Mouse (Mus musculus) lung, postnatal 14 days (tissue): ENCODE data around the gene Mum1.
"Not testable (repeated sequence)": the region's sequence is repeated elsewhere in the genome, so short reads cannot be mapped to it uniquely, and the experiment has no call there.

Experiments used
- DNase-seq: peaks from one replicate; pipeline ENCODE4 v3.0.0; 2021

The Mum1 gene

GRCm38 (mm10) chr10:80208841-80209371 lies 17.3 kb upstream of the Mum1 start:
- no peak for DNase-seq

GRCm38 (mm10) chr10:80211547-80212103 lies 14.6 kb upstream of the Mum1 start:
- not testable (repeated sequence) for DNase-seq

- no peak for DNase-seq
These were observed 11.0 kb upstream of the Mum1 start for GRCm38 (mm10) chr10:80215048-80215772.

- no peak for DNase-seq
These were observed 5.6 kb upstream of the Mum1 start for GRCm38 (mm10) chr10:80220676-80221075.

GRCm38 (mm10) chr10:80223137-80223536 lies 3.1 kb upstream of the Mum1 start:
- DNase-seq, result not testable (repeated sequence)

GRCm38 (mm10) chr10:80226071-80226415 lies 191 bp upstream of the Mum1 start:
- no peak for DNase-seq

GRCm38 (mm10) chr10:80227166-80227539 lies 919 bp downstream of the Mum1 start:
- no peak for DNase-seq

GRCm38 (mm10) chr10:80227877-80228775 lies 1.9 kb downstream of the Mum1 start:
- peak; percentile 22 for DNase-seq

- no peak for DNase-seq
These were observed 10.1 kb downstream of the Mum1 start for GRCm38 (mm10) chr10:80236145-80236825.

GRCm38 (mm10) chr10:80237020-80237419 lies 10.8 kb downstream of the Mum1 start:
- DNase-seq, result no peak

GRCm38 (mm10) chr10:80238306-80238705 lies 12.1 kb downstream of the Mum1 start:
- DNase-seq, result no peak

- no peak for DNase-seq
These were observed 13.6 kb downstream of the Mum1 start for GRCm38 (mm10) chr10:80239791-80240190.

GRCm38 (mm10) chr10:80242088-80242487 lies 15.9 kb downstream of the Mum1 start:
- DNase-seq, result no peak

GRCm38 (mm10) chr10:80242607-80243006 lies 16.4 kb downstream of the Mum1 start:
- DNase-seq, result no peak

GRCm38 (mm10) chr10:80244791-80245399 lies 18.7 kb downstream of the Mum1 start:
- DNase-seq, result peak; percentile 33

GRCm38 (mm10) chr10:80245600-80245999 lies 19.4 kb downstream of the Mum1 start:
- peak; percentile 90 for DNase-seq

GRCm38 (mm10) chr10:80247849-80248248 lies 21.6 kb downstream of the Mum1 start:
- DNase-seq, result no peak

- DNase-seq, result not testable (repeated sequence)
These were observed 22.2 kb downstream of the Mum1 start for GRCm38 (mm10) chr10:80248437-80248836.

GRCm38 (mm10) chr10:80248971-80249640 lies 22.9 kb downstream of the Mum1 start, which contains the start of gene Ndufs7:
TSS of gene Ndufs7 (plus strand) at chr10:80249121.
- DNase-seq, result peak; percentile 96

- no peak for DNase-seq
These were observed 23.8 kb downstream of the Mum1 start for GRCm38 (mm10) chr10:80250059-80250458.

- DNase-seq, result no peak
These were observed 24.3 kb downstream of the Mum1 start for GRCm38 (mm10) chr10:80250573-80250972.

- no peak for DNase-seq
These were observed 25.8 kb downstream of the Mum1 start for GRCm38 (mm10) chr10:80252011-80252410.
